Mouse (Mus musculus): ENCODE results near the gene Psmc3.
A peak's percentile ranks its signal among the peaks of the same experiment; 100 is the strongest.

The Psmc3 gene

DNA sequence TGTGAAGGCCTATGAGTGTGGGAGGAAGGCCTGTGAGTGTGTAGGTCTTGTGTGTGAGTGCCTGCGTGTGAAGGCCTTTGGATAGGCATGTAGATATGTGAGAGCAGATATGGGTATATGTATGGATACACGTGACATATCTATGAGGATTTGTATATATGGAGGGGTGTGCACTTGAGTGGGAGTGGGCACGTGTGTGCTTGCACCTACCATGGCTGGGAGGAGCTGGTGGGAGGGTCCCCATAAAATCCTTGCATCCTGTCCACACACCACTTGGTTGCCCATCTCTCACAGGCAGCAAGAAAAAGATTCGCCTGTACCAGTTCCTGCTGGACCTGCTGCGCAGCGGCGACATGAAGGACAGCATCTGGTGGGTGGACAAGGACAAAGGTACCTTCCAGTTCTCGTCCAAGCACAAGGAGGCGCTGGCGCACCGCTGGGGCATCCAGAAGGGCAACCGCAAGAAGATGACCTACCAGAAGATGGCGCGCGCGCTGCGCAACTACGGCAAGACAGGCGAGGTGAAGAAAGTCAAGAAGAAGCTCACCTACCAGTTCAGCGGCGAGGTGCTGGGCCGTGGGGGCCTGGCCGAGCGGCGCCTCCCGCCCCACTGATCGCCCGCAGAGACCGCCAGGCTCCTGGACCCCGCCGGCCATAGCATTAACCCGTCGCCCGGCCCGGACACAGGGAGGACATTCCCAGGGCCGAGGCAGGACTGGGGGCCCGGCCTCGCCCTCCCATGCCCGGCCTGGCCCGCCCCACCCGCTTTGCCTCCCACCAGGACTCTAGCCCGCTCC is 61.2 kb downstream of the Psmc3 start:
- peak; percentile 94 for DNase-seq

DNA sequence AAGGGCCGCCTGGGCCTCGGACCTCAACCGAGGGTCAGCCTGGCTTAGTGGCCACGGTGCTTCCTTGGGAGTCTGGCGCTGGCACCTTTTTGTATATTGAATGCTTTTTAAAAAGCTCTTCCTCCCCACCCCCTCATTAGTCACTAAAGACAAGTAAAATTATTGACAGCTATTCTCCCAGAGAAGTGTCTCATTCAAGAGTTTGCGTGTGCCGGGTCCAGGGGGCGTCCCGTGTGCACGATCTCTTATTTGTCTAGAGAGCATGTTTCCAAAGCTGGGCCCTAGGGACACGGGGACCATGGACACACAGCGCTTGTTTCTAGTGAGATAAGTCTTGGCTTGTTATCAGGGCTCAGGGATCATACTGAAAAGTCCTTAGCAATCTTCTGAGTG is 61.8 kb downstream of the Psmc3 start:
- DNase-seq: no peak

All from kidney, adult 11 months (tissue).